Mouse (Mus musculus) C2C12 (cell line): ENCODE results near the gene Col18a1. TPM values are rescaled to one million over a fixed set of nuclear protein-coding genes. Genes with fewer than 3 reads are reported as not detected.

Source experiments
- H3K27me3 ChIP-seq: one replicate; pipeline ENCODE4 v1.6.1; 2011; ENCODE audit not compliant: control insufficient read depth, insufficient read depth, insufficient read length
- H3K36me3 ChIP-seq: one replicate; pipeline ENCODE4 v1.6.1; 2011; ENCODE audit not compliant: control insufficient read depth, insufficient read depth
- H3K4me3 ChIP-seq: one replicate; pipeline ENCODE4 v1.5.1; 2011; ENCODE audit warnings: mild to moderate bottlenecking, control low read depth; ENCODE audit not compliant: poor library complexity, insufficient read depth, severe bottlenecking
- H3K79me2 ChIP-seq: one replicate; pipeline ENCODE4 v1.6.1; 2011; ENCODE audit not compliant: control insufficient read depth, insufficient read depth
- H3K79me3 ChIP-seq: one replicate; pipeline ENCODE4 v1.6.1; 2011; ENCODE audit warnings: low read depth, control low read depth
- H3ac ChIP-seq: one replicate; pipeline ENCODE3; 2011; ENCODE audit warnings: low read depth; ENCODE audit not compliant: control insufficient read depth, insufficient read length
- CEBPB ChIP-seq: IDR thresholded peaks from one replicate; pipeline ENCODE4 v1.6.1; 2011; ENCODE audit warnings: low read depth, mild to moderate bottlenecking, control low read depth, moderate library complexity
- CTCF ChIP-seq: IDR thresholded peaks from one replicate; pipeline ENCODE4 v1.5.1; 2011; ENCODE audit not compliant: control insufficient read depth, insufficient read depth, insufficient read length
- FOSL1 ChIP-seq: IDR thresholded peaks from one replicate; pipeline ENCODE4 v1.8.0; 2011; ENCODE audit warnings: mild to moderate bottlenecking, low read length; ENCODE audit not compliant: poor library complexity, insufficient read depth, severe bottlenecking
- MAX ChIP-seq: IDR thresholded peaks from one replicate; pipeline ENCODE4 v1.6.1; 2011; ENCODE audit warnings: mild to moderate bottlenecking, control low read depth
- MYOD1 ChIP-seq: IDR thresholded peaks from one replicate; pipeline ENCODE4 v1.6.1; 2011; ENCODE audit warnings: low read depth; ENCODE audit not compliant: control insufficient read depth, insufficient read length
- MYOG ChIP-seq: IDR thresholded peaks from one replicate; pipeline ENCODE4 v1.6.1; 2011; ENCODE audit not compliant: control insufficient read depth, insufficient read length; ENCODE audit errors: extremely low read depth
- USF1 ChIP-seq: IDR thresholded peaks from one replicate; pipeline ENCODE4 v1.6.1; 2011; ENCODE audit warnings: low read depth, mild to moderate bottlenecking, control low read depth, moderate library complexity
- polyA plus RNA-seq: library from polyadenylated mRNA; unstranded; fragments of >200 nt; fragmentation: generic; extraction: Trizol; gene quantifications from one replicate; pipeline ENCODE4 v1.2.1, GENCODE M21; 2012; ENCODE audit warnings: missing spikeins

Gene Col18a1
- polyA plus RNA-seq, 1 experiment, result 177 TPM

- Histone ChIP-seq H3ac (peak overlapping the region; percentile 86), H3K79me3 (peaks cover 35% of the 10 kb centered on the region), H3K27me3 (no peaks in the 10 kb centered on the region), H3K36me3 (peaks cover 22% of the 10 kb centered on the region), H3K79me2 (peaks cover 48% of the 10 kb centered on the region), H3K4me3 (peak overlapping the region; percentile 83)
- TF ChIP-seq USF1 (no peak), MAX (peak; percentile 91)
Measured at GRCm38 (mm10) chr10:77032591-77033322, 133.6 kb downstream of the Col18a1 start.

DNA sequence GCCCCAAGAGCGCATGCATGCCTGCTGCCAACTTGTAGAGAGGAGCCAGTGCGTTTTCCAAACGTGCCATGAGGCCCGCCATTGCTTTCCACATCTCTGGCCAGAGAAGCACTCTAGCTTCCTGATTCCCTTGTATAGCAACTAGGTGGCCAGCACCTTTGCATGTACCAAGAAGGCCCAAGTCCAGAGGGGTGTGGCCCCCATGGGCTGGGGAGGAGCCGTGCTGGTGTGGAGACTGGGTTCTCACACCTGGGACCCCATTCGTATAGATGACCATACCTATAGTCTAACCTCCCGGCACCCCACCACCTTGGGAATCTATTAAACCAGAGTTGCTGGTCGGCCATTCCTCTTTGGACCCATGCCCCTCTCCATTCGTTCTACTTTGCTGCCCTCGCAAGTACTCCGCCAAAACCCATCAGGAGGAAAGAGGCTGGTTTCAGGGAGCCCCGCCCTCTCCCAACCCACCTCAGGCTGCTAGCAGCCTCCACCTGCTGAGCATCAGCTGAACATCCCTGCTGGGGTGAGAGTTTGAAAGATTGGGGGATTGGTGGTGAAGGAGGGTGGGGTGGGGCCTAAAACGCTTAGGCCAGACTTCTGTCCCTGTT, 134.5 kb downstream of the Col18a1 start, which contains the start of gene Slc19a1:
Gene Slc19a1 (plus strand): TSS at position 474 of the 608 bp plus-strand sequence.
- Histone ChIP-seq H3ac (peak within 1 kb of the TSS; percentile 86), H3K79me2 (peaks cover 40% of the 10 kb centered on the region), H3K27me3 (no peaks in the 10 kb centered on the region), H3K79me3 (peaks cover 33% of the 10 kb centered on the region), H3K36me3 (peaks cover 13% of the 10 kb centered on the region), H3K4me3 (peak within 1 kb of the TSS; percentile 83)
- TF ChIP-seq CEBPB, result no peak
- no peak for TF ChIP-seq FOSL1
- TF ChIP-seq MAX, result no peak
- TF ChIP-seq USF1, result no peak
- no peak for TF ChIP-seq MYOG
- TF ChIP-seq MYOD1, result no peak
- TF ChIP-seq CTCF, result no peak

DNA sequence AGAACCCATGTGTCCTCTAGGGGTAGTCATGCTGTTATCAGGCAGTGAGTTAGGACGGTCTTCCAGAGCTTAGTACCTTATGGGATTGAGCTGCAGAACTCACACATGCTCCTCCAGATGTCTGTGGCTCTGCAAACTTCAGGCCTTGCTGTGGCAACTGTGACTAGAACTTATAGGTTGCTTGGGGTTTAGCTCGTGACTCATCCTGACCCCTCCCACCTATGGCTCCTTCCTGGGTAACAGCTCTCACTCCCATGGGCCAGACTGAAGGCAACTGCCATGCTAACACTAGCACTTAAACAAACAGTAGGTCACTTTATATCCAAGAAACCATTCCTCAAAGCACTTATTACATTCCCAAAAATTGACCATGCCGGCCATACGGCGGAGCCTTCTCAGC, 135.7 kb downstream of the Col18a1 start:
- TF ChIP-seq MAX (no peak), MYOG (no peak)
- peaks cover 27% of the 10 kb centered on the region for H3K79me2 ChIP-seq

DNA sequence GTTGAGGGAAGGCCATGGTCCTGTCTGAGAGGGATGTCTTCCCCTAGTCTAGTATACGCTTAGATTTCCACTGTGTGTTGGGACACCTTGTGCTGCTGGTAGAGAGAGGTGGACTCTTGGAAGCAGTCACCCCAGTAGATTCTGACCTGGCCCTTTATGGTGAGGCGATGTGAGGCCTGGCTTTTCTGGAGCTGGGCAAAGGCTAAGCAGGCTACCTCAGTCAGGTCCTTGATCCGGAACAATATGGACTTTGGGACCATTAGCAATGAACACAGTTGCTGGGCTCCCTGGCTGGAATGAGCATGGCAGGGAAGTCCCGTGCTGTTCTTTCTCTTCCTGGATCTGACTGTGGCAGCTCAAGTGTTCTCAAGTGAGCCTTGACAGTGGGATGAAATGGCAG, 136.6 kb downstream of the Col18a1 start:
- Histone ChIP-seq H3K79me3 (peaks cover 15% of the 10 kb centered on the region), H3ac (no peak overlapping the region), H3K27me3 (no peaks in the 10 kb centered on the region), H3K79me2 (peaks cover 18% of the 10 kb centered on the region), H3K36me3 (no peaks in the 10 kb centered on the region), H3K4me3 (no peak overlapping the region)
- no peak for TF ChIP-seq MYOD1
- no peak for TF ChIP-seq MYOG
- no peak for TF ChIP-seq MAX
- TF ChIP-seq CEBPB, result no peak
- TF ChIP-seq CTCF, result no peak
- TF ChIP-seq FOSL1, result no peak
- no peak for TF ChIP-seq USF1

More for the DNA sequence above, 135.7 kb downstream of the Col18a1 start:
- H3ac ChIP-seq, result no peak overlapping the region
- peaks cover 23% of the 10 kb centered on the region for H3K79me3 ChIP-seq
- H3K27me3 ChIP-seq, result no peaks in the 10 kb centered on the region
- no peak overlapping the region for H3K4me3 ChIP-seq
- peaks cover 1% of the 10 kb centered on the region for H3K36me3 ChIP-seq

DNA sequence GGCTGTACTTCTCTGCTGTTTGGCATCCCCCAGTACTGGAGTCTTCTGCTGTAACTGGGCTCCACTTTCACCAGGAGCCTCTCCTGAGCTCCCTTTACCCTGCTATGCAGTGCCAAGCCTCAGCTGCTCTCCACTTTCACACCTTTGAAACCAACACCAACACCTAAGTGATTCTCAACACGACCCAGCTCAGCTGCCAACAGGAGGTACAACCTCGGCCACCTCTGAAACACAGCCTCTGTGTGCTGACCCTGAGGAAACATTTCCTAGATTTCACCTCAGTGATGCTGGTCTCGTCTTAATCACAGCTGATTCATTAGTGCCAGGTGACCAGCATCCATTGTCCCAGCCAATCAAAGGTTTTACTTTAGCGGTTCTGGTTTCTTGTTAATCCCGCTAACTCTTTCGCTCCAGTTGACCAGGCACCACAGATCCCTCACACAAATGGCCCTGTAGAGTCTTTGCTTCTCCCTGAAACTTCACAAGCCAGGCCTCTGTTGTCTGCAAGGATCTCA, 137.5 kb downstream of the Col18a1 start:
- Histone ChIP-seq H3K79me3 (peaks cover 6% of the 10 kb centered on the region), H3ac (no peak overlapping the region), H3K4me3 (no peak overlapping the region), H3K27me3 (no peaks in the 10 kb centered on the region), H3K79me2 (peaks cover 9% of the 10 kb centered on the region), H3K36me3 (no peaks in the 10 kb centered on the region)
- TF ChIP-seq CTCF (no peak), MAX (no peak), MYOD1 (no peak), USF1 (no peak), MYOG (no peak), CEBPB (no peak), FOSL1 (no peak)

- H3K36me3 ChIP-seq, result no peaks in the 10 kb centered on the region
- TF ChIP-seq MYOG, result no peak
- no peak for TF ChIP-seq CTCF
- no peak for TF ChIP-seq USF1
- no peaks in the 10 kb centered on the region for H3K79me3 ChIP-seq
- no peak overlapping the region for H3ac ChIP-seq
- no peaks in the 10 kb centered on the region for H3K79me2 ChIP-seq
- H3K4me3 ChIP-seq, result no peak overlapping the region
- no peaks in the 10 kb centered on the region for H3K27me3 ChIP-seq
Measured at GRCm38 (mm10) chr10:77026944-77027343, 139.4 kb downstream of the Col18a1 start.
